Mouse (Mus musculus) common myeloid progenitor, adult 5-6 weeks (primary cell): ENCODE results near the gene Tspyl1. TPM values are rescaled to one million over a fixed set of nuclear protein-coding genes. Genes with fewer than 3 reads are reported as not detected.

Experiments used
- ATAC-seq: replicated peaks from 2 replicates; pipeline ENCODE4 v1.8.0; 2016; ENCODE audit warnings: low read depth, mild to moderate bottlenecking, moderate TSS enrichment, inconsistent platforms; ENCODE audit not compliant: poor library complexity, severe bottlenecking
- total RNA-seq: library from RNA; stranded (forward); fragments of 200-1000, 187-1606 nt; gene quantifications from 2 replicates; pipeline ENCODE4 v1.2.3, GENCODE M21; 2017

The Tspyl1 gene
- total RNA-seq, 1 experiment from 2014 or later: 57.7 TPM

DNA sequence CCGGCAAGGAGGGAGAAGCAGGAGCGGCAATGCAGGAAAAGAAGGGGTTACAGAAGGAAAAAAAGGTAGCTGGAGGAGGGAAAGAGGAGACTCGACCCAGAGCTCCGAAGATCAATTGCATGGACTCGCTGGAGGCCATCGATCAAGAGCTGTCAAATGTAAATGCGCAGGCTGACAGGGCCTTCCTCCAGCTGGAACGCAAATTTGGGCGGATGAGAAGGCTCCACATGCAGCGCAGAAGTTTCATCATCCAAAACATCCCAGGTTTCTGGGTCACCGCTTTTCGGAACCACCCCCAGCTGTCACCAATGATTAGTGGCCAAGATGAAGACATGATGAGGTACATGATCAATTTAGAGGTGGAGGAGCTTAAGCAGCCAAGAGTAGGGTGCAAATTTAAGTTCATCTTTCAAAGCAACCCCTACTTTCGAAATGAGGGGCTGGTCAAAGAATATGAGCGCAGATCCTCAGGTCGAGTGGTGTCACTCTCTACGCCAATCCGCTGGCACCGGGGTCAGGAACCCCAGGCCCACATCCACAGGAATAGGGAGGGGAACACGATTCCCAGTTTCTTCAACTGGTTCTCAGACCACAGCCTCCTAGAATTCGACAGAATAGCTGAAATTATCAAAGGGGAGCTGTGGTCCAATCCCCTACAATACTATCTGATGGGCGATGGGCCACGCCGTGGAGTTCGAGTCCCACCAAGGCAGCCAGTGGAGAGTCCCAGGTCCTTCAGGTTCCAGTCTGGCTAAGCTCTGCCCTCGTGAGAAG lies 16.2 kb downstream of the Tspyl1 start:
- ATAC-seq: peak; percentile 13

DNA sequence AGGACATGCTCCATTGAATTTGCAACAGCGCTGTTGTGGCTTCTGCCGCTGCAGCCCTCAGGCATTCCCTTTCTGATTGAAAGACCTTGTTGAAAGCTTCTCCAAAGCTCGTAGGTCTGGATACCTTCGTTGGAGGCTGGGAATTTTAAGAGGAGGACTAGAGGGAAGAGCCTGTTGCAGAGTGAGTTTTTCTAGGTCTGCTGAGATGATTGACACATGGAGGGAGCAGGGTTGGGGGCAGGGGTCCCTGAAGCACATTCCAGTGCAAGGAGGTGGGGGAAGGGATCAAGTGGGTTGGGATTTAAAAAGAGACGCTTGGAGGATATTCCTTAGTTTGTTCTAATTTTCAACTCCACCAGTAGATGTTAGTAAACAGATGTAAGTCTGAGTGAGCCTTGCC lies 18.4 kb downstream of the Tspyl1 start:
- no peak for ATAC-seq

DNA sequence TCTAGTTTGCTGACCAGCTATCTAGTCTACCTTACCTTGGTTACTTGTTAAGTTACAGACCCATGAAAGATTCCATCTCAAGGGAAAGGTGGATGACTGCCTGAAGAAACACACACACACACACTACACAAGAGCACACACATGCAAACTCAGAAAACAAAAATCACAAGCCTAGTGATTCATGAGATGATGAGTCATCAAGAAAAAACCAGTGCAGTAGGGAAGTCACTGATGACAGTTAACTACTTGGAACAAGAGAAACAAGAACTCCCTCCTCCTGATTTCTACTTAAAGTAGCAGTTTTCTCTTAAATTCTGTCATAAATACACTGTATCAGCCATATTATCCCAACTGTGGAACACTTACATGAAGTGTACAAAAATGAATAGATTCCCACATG lies 25.1 kb downstream of the Tspyl1 start:
- 0 out of 2 replicates have a peak, but pooled peaks have one; percentile 25 for ATAC-seq

DNA sequence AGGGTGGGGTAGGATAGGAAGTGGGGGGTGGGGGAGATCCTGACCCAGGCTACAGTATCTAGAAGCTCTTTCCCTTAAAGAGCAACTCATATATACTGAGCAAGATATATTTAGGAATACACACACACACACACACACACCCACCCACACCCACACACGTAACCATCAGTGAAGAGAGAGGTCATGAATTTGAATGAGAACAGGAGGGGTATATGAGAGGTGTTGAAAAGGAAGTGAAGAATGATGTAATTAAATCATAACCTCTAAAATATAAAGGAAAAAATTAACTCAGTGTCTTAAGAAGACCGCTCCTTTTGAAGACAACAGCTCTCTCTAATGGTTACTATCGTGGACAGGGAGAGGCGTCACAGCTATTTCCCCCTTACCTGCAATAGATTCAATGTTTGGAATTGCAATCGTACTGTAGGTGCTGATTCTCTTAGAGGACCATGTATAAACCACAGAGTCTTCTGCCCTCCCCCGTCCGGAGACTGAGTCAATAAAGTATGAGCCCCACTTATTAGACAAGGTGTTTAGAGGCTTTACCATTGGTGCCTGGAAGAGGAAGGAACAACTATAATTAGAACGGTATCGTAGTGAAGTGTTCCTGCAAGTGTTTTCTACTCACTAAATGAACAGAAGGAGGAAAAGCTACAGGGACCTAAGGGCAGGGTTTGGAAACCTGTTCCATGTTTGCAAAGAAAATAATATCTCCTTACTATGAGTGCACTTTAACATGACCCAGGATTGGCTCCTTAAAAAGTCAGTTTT lies 28.1 kb downstream of the Tspyl1 start:
- ATAC-seq: no peak

DNA sequence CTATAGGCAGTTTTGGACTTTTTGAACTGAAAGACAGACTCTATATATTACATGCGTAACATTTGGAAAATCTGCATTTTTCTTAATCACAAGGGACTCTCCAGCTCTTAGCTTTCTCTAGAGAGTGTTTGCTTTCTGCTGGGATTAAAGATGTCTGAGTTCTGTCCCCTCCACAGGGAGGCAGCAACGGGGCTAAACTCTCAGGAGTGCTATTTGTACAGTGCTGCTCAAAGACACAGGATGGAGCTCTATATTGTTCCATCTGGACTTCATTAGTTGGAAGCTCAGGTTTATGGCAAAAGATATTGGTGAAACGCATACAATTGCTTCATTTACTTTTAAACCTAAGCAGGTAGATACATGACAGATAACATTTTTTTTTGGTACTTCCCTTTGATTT lies 30.5 kb downstream of the Tspyl1 start:
- ATAC-seq: no peak

DNA sequence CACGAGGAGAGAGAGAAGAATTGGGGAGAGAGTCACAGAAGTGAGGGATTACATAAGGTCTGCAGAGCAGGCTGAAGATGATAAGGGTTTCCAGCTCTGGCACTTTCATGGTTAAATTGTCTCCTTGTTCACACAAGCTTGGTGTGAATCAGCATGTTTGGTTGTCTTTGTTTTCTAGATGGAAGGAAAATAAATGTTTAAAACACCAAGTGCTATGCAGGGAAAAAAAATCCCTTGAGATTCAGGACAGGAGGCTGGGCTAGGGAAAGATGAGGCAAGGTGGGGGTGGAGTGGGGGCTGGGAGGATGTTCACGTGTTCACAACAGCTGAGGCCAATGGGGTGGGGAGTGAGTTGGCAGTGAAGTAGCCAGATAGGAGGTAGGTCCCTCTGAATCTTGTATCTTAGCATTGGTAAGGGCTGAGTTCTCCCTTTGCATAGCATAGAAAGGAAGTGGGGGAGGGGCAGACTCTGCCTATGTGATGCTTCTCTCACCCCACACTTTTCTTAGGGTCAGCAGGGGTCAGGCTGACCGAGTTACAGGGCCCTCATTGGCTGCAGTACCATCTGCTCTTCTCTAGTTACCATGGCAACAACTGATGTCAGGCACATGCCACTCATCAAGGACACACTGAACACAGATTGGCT lies 34.7 kb downstream of the Tspyl1 start:
- ATAC-seq: no peak

DNA sequence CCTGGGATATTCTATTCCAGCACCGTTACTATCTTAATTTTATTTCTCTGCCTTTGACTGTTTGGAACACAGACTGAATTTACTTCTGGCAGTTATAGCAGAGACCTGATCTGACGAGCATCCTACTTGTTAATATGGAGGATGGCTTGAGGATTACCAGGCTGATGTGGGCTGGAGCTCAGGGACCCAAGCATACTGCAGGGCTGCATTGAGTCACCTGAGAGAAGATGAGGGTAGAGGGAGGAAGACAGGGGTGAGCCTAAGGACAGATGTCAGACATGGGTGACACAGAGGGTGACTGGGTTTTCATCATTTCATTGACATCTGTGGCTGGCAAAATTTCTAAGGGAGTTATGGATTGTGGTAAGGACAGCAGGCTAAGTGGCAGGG lies 35.2 kb downstream of the Tspyl1 start:
- ATAC-seq: no peak

DNA sequence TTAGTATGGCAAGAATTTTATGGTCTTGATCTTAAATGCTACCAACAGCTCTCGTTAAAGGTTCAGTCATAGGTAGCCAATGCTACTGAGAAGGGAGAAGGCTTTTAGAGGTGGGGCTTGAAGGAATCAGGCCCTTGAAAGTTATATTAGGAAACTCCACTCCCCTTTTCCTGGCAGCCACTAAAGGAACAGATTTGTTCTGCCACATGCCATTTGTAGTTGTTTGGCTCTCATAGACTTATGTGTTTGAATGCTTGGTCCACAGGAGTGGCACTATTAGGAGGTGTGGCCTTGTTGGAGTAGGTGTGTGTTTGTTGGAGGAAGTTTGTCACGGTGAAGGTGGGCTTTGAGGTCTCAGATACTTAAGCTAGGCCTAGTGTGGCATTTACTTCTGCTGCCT lies 38.8 kb downstream of the Tspyl1 start:
- ATAC-seq: no peak

DNA sequence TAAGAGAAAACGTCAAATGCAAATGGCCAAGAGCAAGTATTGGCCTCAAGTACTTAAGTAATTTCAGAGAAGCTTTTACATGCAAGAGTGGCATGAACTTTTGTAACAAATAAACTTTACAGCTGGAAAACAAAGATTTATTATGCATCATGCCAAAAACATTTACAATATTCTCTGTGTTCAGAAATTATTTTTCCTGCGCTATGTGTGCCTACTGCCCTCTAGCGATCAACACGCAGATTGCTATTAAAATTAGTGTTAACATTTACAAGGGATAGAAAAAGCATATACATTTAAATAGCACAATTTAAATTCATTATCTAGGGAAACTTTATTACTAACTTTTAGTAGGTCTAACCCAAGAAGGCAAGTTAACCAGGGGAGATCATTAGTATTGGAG lies 44.7 kb downstream of the Tspyl1 start:
- peak; percentile 65 for ATAC-seq

DNA sequence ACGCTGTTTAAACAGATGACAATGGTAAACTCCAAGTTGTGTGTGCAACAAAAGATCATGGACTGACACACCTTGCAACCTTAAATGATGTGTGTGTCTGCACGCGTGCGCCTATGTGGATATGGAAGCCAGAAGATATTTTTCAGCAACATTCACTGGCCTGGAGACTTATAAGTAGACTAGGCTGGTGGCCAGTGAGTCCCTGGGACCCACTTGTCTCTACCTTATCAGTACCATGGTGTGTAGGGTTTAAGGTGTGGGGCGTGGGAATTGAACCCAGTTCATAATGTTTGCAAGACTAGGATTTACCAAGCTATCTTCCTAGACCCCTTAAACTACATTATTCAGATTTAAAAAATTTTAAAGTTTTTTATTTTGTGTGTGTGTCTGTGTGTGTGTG lies 45.2 kb downstream of the Tspyl1 start:
- no peak for ATAC-seq

DNA sequence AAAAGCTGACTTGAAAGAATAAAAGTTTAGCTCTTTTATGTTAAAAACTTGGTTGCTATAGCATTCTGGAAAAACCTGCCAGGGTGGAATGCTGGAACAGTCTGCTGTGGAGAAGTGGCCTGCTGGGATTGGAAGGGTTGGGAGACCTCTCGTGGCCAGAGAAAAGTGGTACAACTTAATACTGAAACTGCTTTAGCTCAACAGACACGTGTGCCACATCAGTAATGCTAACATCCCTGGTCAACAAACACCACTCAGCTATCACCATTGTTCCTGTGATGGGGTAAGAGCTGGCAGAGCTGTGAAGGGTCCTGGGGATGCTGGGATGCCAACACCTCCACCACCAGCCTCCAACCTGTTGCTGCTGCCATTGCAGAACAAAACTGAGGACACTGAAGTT lies 46.3 kb downstream of the Tspyl1 start:
- peak; percentile 84 for ATAC-seq

Other genes starting within 250 kb of the Tspyl1 start
- gene Trappc3l, start 244.6 kb upstream of the Tspyl1 start, total RNA-seq: not detected in 2 replicates
- not detected in 2 replicates for gene Calhm4, start 237.9 kb upstream of the Tspyl1 start, total RNA-seq
- gene Calhm5, start 185.7 kb upstream of the Tspyl1 start, total RNA-seq: not detected in 2 replicates
- gene Calhm6, start 154.2 kb upstream of the Tspyl1 start, total RNA-seq: 3.6 and 6.2 TPM in 2 replicates
- 0.87 and 1.9 TPM in 2 replicates for gene Dse, start 74.5 kb upstream of the Tspyl1 start, total RNA-seq
- 1.7 and 1.8 TPM in 2 replicates for gene Tspyl4, start 15.3 kb downstream of the Tspyl1 start, total RNA-seq
- gene Col10a1, start 107.8 kb downstream of the Tspyl1 start, total RNA-seq: not detected in 2 replicates
- 31.4 and 36.5 TPM in 2 replicates for gene Nt5dc1, start 136.4 kb downstream of the Tspyl1 start, total RNA-seq
- gene Frk, start 201.2 kb downstream of the Tspyl1 start, total RNA-seq: not detected in 2 replicates